Mouse (Mus musculus) testis, adult 2 months (tissue): ENCODE data around the gene Dock10. TPM values are rescaled to one million over a fixed set of nuclear protein-coding genes. Genes with fewer than 3 reads are reported as not detected.

Source experiments
- H3K27ac ChIP-seq: fragments of 200-500 bp; 2 replicates; pipeline ENCODE4 v1.5.1; 2012; ENCODE audit warnings: low read depth, low read length; ENCODE audit not compliant: control insufficient read depth, insufficient read depth
- H3K27me3 ChIP-seq: fragments of 200-500 bp; 2 replicates; pipeline ENCODE4 v1.6.1; 2012; ENCODE audit warnings: mild to moderate bottlenecking, low read length, moderate library complexity; ENCODE audit not compliant: control insufficient read depth, insufficient read depth
- H3K36me3 ChIP-seq: fragments of 200-500 bp; 2 replicates; pipeline ENCODE4 v1.6.1; 2012; ENCODE audit warnings: mild to moderate bottlenecking, low read length; ENCODE audit not compliant: control insufficient read depth, insufficient read depth
- H3K4me1 ChIP-seq: fragments of 200-500 bp; 2 replicates; pipeline ENCODE4 v1.6.1; 2012; ENCODE audit warnings: low read length; ENCODE audit not compliant: control insufficient read depth, insufficient read depth
- H3K4me3 ChIP-seq: fragments of 200-500 bp; 2 replicates; pipeline ENCODE4 v1.5.1; 2012; ENCODE audit warnings: low read depth, mild to moderate bottlenecking, low read length, moderate library complexity, mixed read lengths; ENCODE audit not compliant: control insufficient read depth
- CTCF ChIP-seq: fragments of 200-500 bp; IDR thresholded peaks from 2 replicates; pipeline ENCODE4 v1.5.1; 2012; ENCODE audit warnings: low read depth, mild to moderate bottlenecking, inconsistent platforms, low read length, moderate library complexity; ENCODE audit not compliant: control insufficient read depth, insufficient read depth, insufficient replicate concordance
- POLR2A ChIP-seq: fragments of 200-500 bp; IDR thresholded peaks from 2 replicates; pipeline ENCODE4 v1.6.1; 2012; ENCODE audit warnings: low read depth, mild to moderate bottlenecking, inconsistent platforms, low read length, moderate library complexity; ENCODE audit not compliant: control insufficient read depth
- polyA plus RNA-seq: library from polyadenylated mRNA; depleted of rRNA; stranded (reverse); fragments of >200 nt; gene quantifications from 2 replicates; pipeline ENCODE4 v1.2.3, GENCODE M21; 2012

The Dock10 gene
- polyA plus RNA-seq, 1 experiment: 0.19 TPM

DNA sequence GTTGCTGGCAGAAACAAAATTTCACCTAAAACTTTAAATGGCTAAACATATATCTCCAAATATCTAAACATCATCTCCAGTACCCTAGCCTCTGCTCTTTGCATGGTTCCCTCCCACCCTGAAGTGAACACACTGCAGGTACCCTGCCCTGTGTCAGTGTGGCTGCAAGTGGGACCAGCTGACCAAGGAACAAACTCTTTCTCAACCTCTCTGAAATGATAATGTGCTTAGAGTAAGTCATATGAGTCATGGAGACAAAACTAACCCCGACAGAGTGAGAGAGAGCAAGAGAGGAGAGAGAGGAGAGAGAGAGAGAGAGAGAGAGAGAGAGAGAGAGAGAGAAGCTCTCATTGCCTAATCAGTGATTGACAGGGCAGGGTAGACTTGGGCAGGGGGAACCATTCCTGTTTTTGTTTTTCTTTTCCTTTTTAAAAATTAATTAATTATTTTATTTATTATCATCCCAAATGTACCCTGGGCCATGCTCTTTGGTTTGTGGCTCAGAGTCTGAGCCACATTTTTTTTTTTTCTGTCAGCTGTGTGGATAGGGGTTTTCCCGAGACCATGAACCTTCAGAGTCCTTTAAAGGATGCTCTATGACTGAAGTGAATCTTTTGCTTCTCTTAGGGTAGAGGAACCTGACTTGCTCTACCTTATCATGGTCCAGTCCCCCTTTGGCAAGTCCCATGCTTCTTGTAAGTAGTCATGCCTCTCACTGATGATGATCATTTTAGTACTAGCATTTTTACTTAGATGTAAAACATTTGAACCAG lies 11.4 kb downstream of the Dock10 start:
- no peak overlapping the region for H3K4me3 ChIP-seq
- no peaks in the 10 kb centered on the region for H3K27me3 ChIP-seq

DNA sequence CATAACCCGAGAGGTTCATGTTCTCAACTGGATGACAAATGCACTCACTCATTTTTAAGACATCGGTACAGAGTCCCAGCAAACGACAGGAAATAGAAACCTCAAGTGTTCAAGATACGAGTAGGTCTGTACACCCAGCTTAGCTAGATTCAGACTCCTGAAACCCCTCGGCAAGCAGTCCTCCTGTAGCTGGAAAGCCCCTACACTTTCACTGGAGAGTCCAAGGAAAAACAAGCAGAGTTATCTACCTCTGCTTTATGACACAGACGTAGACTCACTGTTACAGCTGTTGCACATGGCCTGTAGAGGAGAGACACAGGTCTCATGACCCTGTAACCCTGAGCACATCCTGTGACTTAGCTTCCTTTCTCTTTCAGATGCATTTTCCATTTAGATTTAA lies 12.1 kb downstream of the Dock10 start:
- Histone ChIP-seq H3K27ac (no peak overlapping the region), H3K27me3 (no peaks in the 10 kb centered on the region), H3K36me3 (no peaks in the 10 kb centered on the region), H3K4me3 (no peak overlapping the region), H3K4me1 (no peaks in the 10 kb centered on the region)
- no peak for TF ChIP-seq POLR2A
- no peak for TF ChIP-seq CTCF

More for the DNA sequence above, 11.4 kb downstream of the Dock10 start:
- no peaks in the 10 kb centered on the region for H3K4me1 ChIP-seq
- TF ChIP-seq CTCF (no peak), POLR2A (no peak)
- no peak overlapping the region for H3K27ac ChIP-seq
- H3K36me3 ChIP-seq: no peaks in the 10 kb centered on the region

DNA sequence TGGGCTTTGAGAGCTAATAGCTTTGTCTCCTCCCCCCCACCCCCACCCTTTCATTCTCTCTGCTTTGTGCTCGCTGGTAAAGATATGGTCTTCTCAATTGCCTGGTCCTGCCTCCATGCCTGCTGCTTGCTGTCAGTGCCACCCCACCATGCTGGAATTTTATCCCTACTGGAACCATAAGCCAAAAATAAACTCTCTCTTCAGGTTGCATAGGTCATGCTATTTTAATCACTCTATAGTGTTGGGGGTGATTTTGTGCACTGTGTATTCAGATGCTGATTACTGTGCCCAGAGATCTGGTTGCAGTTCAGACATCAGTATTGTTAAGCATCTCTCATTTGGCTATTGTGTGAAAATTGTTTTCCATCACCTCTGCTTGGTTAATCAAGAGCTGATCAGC lies 18.9 kb downstream of the Dock10 start:
- TF ChIP-seq POLR2A: no peak
- no peak for TF ChIP-seq CTCF
- no peaks in the 10 kb centered on the region for H3K4me1 ChIP-seq
- no peak overlapping the region for H3K4me3 ChIP-seq
- no peak overlapping the region for H3K27ac ChIP-seq
- no peaks in the 10 kb centered on the region for H3K36me3 ChIP-seq
- H3K27me3 ChIP-seq: no peaks in the 10 kb centered on the region

DNA sequence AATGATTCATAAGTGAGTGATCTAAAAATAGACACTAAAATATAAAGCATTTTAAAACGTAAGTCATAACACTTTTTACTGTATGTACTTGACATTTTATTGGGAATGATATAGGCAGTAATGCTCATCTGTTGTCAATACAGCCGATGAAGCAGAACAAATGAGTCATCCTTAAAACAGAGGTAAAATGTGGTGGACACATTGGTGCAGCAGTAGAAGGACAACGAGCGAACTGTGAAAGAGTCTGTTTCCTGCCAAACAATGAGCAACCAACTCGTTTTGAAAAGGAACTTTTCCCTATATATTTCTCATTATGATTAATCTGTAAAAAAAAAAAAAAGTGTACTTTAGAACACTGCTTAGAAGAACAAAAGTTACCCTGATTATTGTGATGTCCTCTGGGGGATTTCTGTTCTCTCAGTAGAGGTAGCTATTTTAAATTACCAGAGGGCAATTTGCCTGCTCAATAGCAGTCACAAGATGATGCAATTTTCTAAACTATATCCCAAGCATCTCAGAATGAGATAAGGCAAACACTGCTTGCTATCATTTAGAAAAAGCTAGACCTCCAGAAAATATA lies 20.4 kb downstream of the Dock10 start:
- Histone ChIP-seq H3K27me3 (no peaks in the 10 kb centered on the region), H3K4me1 (no peaks in the 10 kb centered on the region), H3K4me3 (no peak overlapping the region), H3K27ac (no peak overlapping the region), H3K36me3 (no peaks in the 10 kb centered on the region)
- no peak for TF ChIP-seq POLR2A
- TF ChIP-seq CTCF: no peak

DNA sequence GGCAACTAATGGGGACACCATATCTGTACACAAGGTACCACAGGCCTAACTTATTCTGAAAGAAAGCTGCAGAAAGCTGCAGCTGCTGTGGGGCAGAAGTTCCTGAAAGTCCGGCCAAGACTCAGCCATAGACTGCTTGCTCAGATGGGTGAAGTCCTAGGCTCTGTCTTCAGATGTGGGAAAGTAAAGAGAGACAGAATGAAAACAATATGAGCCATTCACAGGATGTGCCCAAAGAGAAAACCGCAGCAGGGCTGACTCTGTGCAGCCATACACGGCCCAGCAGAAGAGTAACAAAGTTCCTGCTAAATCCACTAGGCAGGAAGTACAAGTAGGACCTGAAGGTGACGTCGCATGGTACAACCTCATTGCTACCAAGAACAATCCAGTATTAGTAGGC lies 27.7 kb downstream of the Dock10 start:
- H3K27me3 ChIP-seq: no peaks in the 10 kb centered on the region
- no peak for TF ChIP-seq CTCF
- no peak for TF ChIP-seq POLR2A
- no peaks in the 10 kb centered on the region for H3K4me1 ChIP-seq
- H3K36me3 ChIP-seq: no peaks in the 10 kb centered on the region
- no peak overlapping the region for H3K27ac ChIP-seq
- no peak overlapping the region for H3K4me3 ChIP-seq

DNA sequence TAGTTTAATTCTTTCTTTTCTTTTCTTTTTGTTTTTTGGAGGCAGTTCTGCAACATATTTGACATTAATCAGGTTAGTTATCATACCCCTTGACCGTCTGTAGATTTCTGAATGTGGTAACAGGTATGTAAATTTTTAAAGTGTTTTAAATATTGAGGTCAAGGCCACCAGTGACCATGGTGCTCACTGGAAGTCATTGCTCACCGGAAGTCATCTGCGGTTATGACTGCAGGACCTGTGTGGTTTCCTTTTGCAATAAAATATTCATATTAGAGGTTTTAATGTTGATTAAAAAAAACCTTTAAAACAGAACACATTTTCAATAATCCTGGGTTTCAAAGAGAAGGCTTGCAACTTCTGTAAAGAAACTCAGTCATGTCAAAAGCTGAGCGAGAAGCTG lies 28.2 kb downstream of the Dock10 start:
- Histone ChIP-seq H3K27me3 (no peaks in the 10 kb centered on the region), H3K36me3 (no peaks in the 10 kb centered on the region), H3K4me3 (no peak overlapping the region), H3K27ac (no peak overlapping the region), H3K4me1 (no peaks in the 10 kb centered on the region)
- TF ChIP-seq CTCF: no peak
- TF ChIP-seq POLR2A: no peak

DNA sequence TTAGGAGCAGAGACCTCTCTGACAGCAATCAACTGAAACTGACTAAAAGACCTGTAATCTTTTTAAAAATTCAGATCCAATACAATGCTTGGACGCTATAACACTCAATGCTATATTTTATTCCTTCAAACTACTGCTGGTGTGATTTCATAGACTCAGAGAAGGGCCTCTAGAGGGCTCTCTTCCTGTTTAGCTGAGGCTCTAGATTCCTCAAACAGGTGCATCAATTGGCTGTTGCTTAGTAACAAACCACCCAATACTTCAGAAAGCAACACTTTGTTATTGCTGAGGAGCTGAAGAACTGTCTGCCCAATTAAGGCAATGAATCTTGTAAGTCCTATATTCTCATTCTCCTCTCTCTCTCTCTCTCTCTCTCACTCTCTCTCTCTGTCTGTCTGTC lies 30.1 kb downstream of the Dock10 start:
- TF ChIP-seq POLR2A (no peak), CTCF (no peak)

More for the DNA sequence above, 30.1 kb downstream of the Dock10 start:
- Histone ChIP-seq H3K4me1 (no peaks in the 10 kb centered on the region), H3K36me3 (no peaks in the 10 kb centered on the region), H3K4me3 (no peak overlapping the region), H3K27ac (no peak overlapping the region), H3K27me3 (no peaks in the 10 kb centered on the region)
